ENCODE assay signal across 9 mouse cellular contexts in the genomic region with DNA sequence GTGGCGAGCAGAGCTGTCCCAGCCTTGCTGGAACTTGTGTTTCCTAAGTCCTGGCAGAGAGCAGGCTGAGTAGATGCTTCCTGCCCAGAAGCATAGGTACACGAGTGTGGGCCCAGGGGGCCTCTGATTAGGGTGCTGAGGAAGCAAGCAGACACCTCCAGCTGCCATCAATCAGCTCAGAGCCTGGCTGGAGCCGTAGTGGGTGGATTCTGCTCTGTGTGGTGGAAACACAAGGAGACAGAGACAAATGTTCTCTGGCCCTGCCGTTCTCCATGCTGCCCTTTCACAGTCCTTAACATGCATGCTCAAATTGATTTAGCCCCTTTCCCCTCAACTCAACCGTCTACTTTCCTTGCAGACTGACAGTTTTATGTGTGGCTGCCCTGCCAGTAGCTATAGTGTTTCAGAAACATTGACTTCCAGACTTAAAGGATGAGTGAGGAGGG.
DNase-seq lines count a peak whose midpoint lies in the region; ATAC-seq and TF ChIP-seq lines count a peak whose summit lies in the region.
"Had no signal": no experiment of that assay in that cellular context is flagged by ENCODE, and none has a peak within 500 bp of the region (broad histone marks: within the 10 kb centered on the region; RNA-seq: fewer than 3 reads in every experiment).

No protein-coding gene starts in this region.

- no peaks in the 10 kb centered on the region for H3K27me3 ChIP-seq in kidney, embryonic 15.5 days
- peaks cover 28% of the 10 kb centered on the region for H3K27me3 ChIP-seq in neural tube, embryonic 12.5 days (replicated peaks)

- WGBS in lung, adult 2 months = 30% methylated on average over 5 of the region's 5 CpGs
- WGBS in kidney, embryonic 15.5 days = 5% methylated on average over 5 of the region's 5 CpGs
- 8% methylated on average over 5 of the region's 5 CpGs for WGBS in neural tube, embryonic 12.5 days

- no peak for TF ChIP-seq POLR2A in lung, adult 2 months (IDR thresholded peaks at IDR 0.05; ENCODE audit: borderline replicate concordance, extremely low read depth, low read depth, low read length)

- peak; percentile 88 for ATAC-seq in kidney, embryonic 15.5 days (replicated peaks; ENCODE audit: low FRiP score)
- peak; percentile 96 for ATAC-seq in neural tube, embryonic 12.5 days (ENCODE audit: low FRiP score, low read depth)

- no peak for TF ChIP-seq CTCF in lung, adult 2 months (IDR thresholded peaks at IDR 0.05; ENCODE audit: insufficient read depth, low read length)

- DNase-seq in lung, adult 18-20 months = peak; percentile 31 to 53
- no peak for DNase-seq in lung, adult 2 months
- peak; percentile 59 to 65 for DNase-seq in heart, adult 9 months (ENCODE audit: low spot score in 2 of 2)
- DNase-seq in left cerebral cortex, adult 11 months (ENCODE audit: low spot score) = no peak
- no peak for DNase-seq in testis, postnatal 10 days (ENCODE audit: low spot score)
- no peak for DNase-seq in frontal cortex, postnatal 10 days (ENCODE audit: low spot score in 2 of 2)

- no peak overlapping the region for H3K4me3 ChIP-seq in lung, adult 2 months (replicated peaks; ENCODE audit: extremely low read depth, low read depth, low read length)
- no peak overlapping the region for H3K4me3 ChIP-seq in kidney, embryonic 15.5 days (replicated peaks)
- no peak overlapping the region for H3K4me3 ChIP-seq in neural tube, embryonic 12.5 days

- no peaks in the 10 kb centered on the region for H3K36me3 ChIP-seq in kidney, embryonic 15.5 days
- no peaks in the 10 kb centered on the region for H3K36me3 ChIP-seq in neural tube, embryonic 12.5 days

- peak overlapping the region; percentile 42 for H3K4me2 ChIP-seq in kidney, embryonic 15.5 days
- peak overlapping the region; percentile 40 for H3K4me2 ChIP-seq in neural tube, embryonic 12.5 days (replicated peaks)

- H3K9me3 ChIP-seq in kidney, embryonic 15.5 days (replicated peaks) = no peaks in the 10 kb centered on the region
- no peaks in the 10 kb centered on the region for H3K9me3 ChIP-seq in neural tube, embryonic 12.5 days

- peak overlapping the region; percentile 83 for H3K27ac ChIP-seq in kidney, embryonic 15.5 days
- no peak overlapping the region for H3K27ac ChIP-seq in neural tube, embryonic 12.5 days
- H3K27ac ChIP-seq: liver, embryonic 14.5 days had no signal

- peaks cover 25% of the 10 kb centered on the region for H3K4me1 ChIP-seq in lung, adult 2 months (ENCODE audit: control insufficient read depth, insufficient read depth, low read length)
- peaks cover 31% of the 10 kb centered on the region for H3K4me1 ChIP-seq in kidney, embryonic 15.5 days
- peaks cover 17% of the 10 kb centered on the region for H3K4me1 ChIP-seq in neural tube, embryonic 12.5 days

- H3K9ac ChIP-seq in kidney, embryonic 15.5 days = no peak overlapping the region
- H3K9ac ChIP-seq in neural tube, embryonic 12.5 days = no peak overlapping the region
- H3K9ac ChIP-seq: liver, embryonic 14.5 days had no signal

Comparison
In these comparisons a context has a peak if more than half of its experiments do, and no peak if none do; other contexts are left out.
1. DNase-seq: peak in lung, adult 18-20 months (2 of 2) and heart, adult 9 months (2 of 2); none in lung, adult 2 months (single experiment), left cerebral cortex, adult 11 months (single experiment), testis, postnatal 10 days (single experiment) and frontal cortex, postnatal 10 days (0 of 2).